In the genomic region with DNA sequence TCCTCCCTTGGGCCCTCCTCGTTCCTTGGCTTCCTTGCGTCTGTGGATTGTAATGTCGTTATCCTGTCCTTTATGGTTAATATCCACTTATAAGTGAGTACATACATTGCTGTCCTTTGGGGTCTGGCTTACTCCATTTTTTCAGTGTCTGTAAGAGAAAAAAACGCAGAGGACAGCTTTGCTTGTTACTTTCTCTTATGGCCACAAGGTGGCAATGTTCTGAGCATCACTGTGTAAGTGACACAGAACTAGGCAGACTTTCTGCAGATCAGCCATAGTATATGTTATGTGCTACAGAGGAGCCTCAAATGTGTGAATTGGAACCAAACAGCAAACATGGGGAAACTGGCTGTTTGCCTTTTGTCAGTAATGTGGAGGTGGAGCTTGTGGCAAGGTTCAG, we compare ENCODE assay signal across 10 mouse cellular contexts. TPM values are rescaled to one million over a fixed set of nuclear protein-coding genes. Genes with fewer than 3 reads are reported as not detected.
DNase-seq lines count a peak whose midpoint lies in the region; ATAC-seq lines count a peak whose summit lies in the region.
"Had no signal": no experiment of that assay in that cellular context is flagged by ENCODE, and none has a peak within 500 bp of the region (broad histone marks: within the 10 kb centered on the region; RNA-seq: fewer than 3 reads in every experiment).

No protein-coding gene starts in this region.

- no peak overlapping the region for H3K4me2 ChIP-seq in kidney, embryonic 14.5 days (replicated peaks; ENCODE audit: low read depth, low read length)
- H3K4me2 ChIP-seq in hindbrain, embryonic 11.5 days (replicated peaks; ENCODE audit: low read depth, low read length), result no peak overlapping the region
- H3K4me2 ChIP-seq in midbrain, embryonic 15.5 days, result no peak overlapping the region
- H3K4me2 ChIP-seq: embryonic facial prominence, embryonic 12.5 days; liver, embryonic 13.5 days had no signal

- H3K4me3 ChIP-seq in kidney, embryonic 14.5 days (ENCODE audit: low read length), result no peak overlapping the region
- H3K4me3 ChIP-seq in hindbrain, embryonic 11.5 days (ENCODE audit: low read depth, low read length), result no peak overlapping the region
- no peak overlapping the region for H3K4me3 ChIP-seq in midbrain, embryonic 15.5 days
- H3K4me3 ChIP-seq: embryonic facial prominence, embryonic 12.5 days; liver, embryonic 13.5 days had no signal

- H3K9me3 ChIP-seq in kidney, embryonic 14.5 days (ENCODE audit: control insufficient read depth, low read length), result no peaks in the 10 kb centered on the region
- H3K9me3 ChIP-seq in hindbrain, embryonic 11.5 days (ENCODE audit: control insufficient read depth, low read length), result no peaks in the 10 kb centered on the region
- no peaks in the 10 kb centered on the region for H3K9me3 ChIP-seq in midbrain, embryonic 15.5 days
- H3K9me3 ChIP-seq: embryonic facial prominence, embryonic 12.5 days; liver, embryonic 13.5 days had no signal

- no peak for ATAC-seq in kidney, embryonic 14.5 days (ENCODE audit: low FRiP score, low TSS enrichment)
- ATAC-seq in hindbrain, embryonic 11.5 days (ENCODE audit: low FRiP score), result peak; percentile 44; the same call in 1 of the 2 replicates
- ATAC-seq in midbrain, embryonic 15.5 days (replicated peaks), result 0 out of 2 replicates have a peak, but pooled peaks have one; percentile 48

- H3K36me3 ChIP-seq in kidney, embryonic 14.5 days (ENCODE audit: control insufficient read depth, insufficient read depth, low read length), result no peaks in the 10 kb centered on the region
- no peaks in the 10 kb centered on the region for H3K36me3 ChIP-seq in hindbrain, embryonic 11.5 days (ENCODE audit: control insufficient read depth, insufficient read depth, low read length)
- H3K36me3 ChIP-seq in midbrain, embryonic 15.5 days (replicated peaks), result no peaks in the 10 kb centered on the region
- H3K36me3 ChIP-seq: embryonic facial prominence, embryonic 12.5 days; liver, embryonic 13.5 days had no signal

- no peak overlapping the region for H3K27ac ChIP-seq in kidney, embryonic 14.5 days (ENCODE audit: low read depth, low read length)
- no peak overlapping the region for H3K27ac ChIP-seq in hindbrain, embryonic 11.5 days (ENCODE audit: low read depth, low read length)
- H3K27ac ChIP-seq in midbrain, embryonic 15.5 days, result no peak overlapping the region
- H3K27ac ChIP-seq: embryonic facial prominence, embryonic 12.5 days; liver, embryonic 13.5 days had no signal

- no peaks in the 10 kb centered on the region for H3K27me3 ChIP-seq in kidney, embryonic 14.5 days (ENCODE audit: control insufficient read depth, insufficient read depth, low read length)
- H3K27me3 ChIP-seq in hindbrain, embryonic 11.5 days (ENCODE audit: control insufficient read depth, insufficient read depth, low read length), result no peaks in the 10 kb centered on the region
- H3K27me3 ChIP-seq in midbrain, embryonic 15.5 days (replicated peaks), result no peaks in the 10 kb centered on the region
- H3K27me3 ChIP-seq: liver, embryonic 13.5 days had no signal

- 0 out of 2 replicates have a peak, but pooled peaks cover 10% of the 10 kb centered on the region for H3K4me1 ChIP-seq in kidney, embryonic 14.5 days (ENCODE audit: control insufficient read depth, insufficient read depth, low read length)
- H3K4me1 ChIP-seq in hindbrain, embryonic 11.5 days (replicated peaks; ENCODE audit: control insufficient read depth, insufficient read depth, low read length), result peaks cover 8% of the 10 kb centered on the region; the same call in 1 of the 2 replicates
- H3K4me1 ChIP-seq in midbrain, embryonic 15.5 days, result peaks cover 16% of the 10 kb centered on the region; the same call in 1 of the 2 replicates
- H3K4me1 ChIP-seq: liver, embryonic 13.5 days had no signal

- no peak overlapping the region for H3K9ac ChIP-seq in kidney, embryonic 14.5 days (ENCODE audit: low read depth, low read length)
- H3K9ac ChIP-seq in hindbrain, embryonic 11.5 days (ENCODE audit: low read depth, low read length), result no peak overlapping the region
- H3K9ac ChIP-seq in midbrain, embryonic 15.5 days, result no peak overlapping the region
- H3K9ac ChIP-seq: embryonic facial prominence, embryonic 12.5 days; liver, embryonic 13.5 days had no signal

- peak; percentile 19 for DNase-seq in kidney, postnatal 10 days
- peak; percentile 67 for DNase-seq in R1 (ENCODE audit: low read depth, low spot score)
- DNase-seq in hindbrain, embryonic 11.5 days (ENCODE audit: low spot score), result peak; percentile 57
- no peak for DNase-seq in urinary bladder, adult 18-20 months (ENCODE audit: low spot score in 2 of 2)
- DNase-seq in right cerebral cortex, adult 18-20 months, result no peak
- DNase-seq in heart, adult 8-10 months (ENCODE audit: low spot score), result no peak
- DNase-seq: liver, embryonic 13.5 days had no signal

- WGBS in kidney, embryonic 14.5 days, result 36% methylated on average over 4 of the region's 4 CpGs
- 37% methylated on average over 4 of the region's 4 CpGs for WGBS in hindbrain, embryonic 11.5 days
- 29% methylated on average over 4 of the region's 4 CpGs for WGBS in midbrain, embryonic 15.5 days

RNA-seq across cellular contexts. Expression of gene Dchs2, which starts 17.6 kb away (rescaled TPM):
- polyA plus RNA-seq in kidney, embryonic 14.5 days (2014; fragmentation: Nextera tagmentation; extraction: Ambion mirVana), result 0.17 and 0.28 TPM in 2 replicates
- 1.2 and 1.6 TPM in 2 replicates for polyA plus RNA-seq in hindbrain, embryonic 11.5 days (2014; fragmentation: Nextera tagmentation; extraction: Ambion mirVana)
- polyA plus RNA-seq in midbrain, embryonic 15.5 days (2015; fragmentation: Nextera tagmentation; extraction: Ambion mirVana), result 0.83 and 0.92 TPM in 2 replicates
- total RNA-seq in heart, adult 8-10 months (2022), result under 1 TPM; 0.78 to 0.87 (median 0.81) TPM

RNA-seq across cellular contexts. Expression of gene Plrg1, which starts 54.8 kb away (rescaled TPM):
- 95.2 and 109 TPM in 2 replicates for polyA plus RNA-seq in kidney, embryonic 14.5 days (2014; fragmentation: Nextera tagmentation; extraction: Ambion mirVana)
- polyA plus RNA-seq in hindbrain, embryonic 11.5 days (2014; fragmentation: Nextera tagmentation; extraction: Ambion mirVana), result 133 and 146 TPM in 2 replicates
- polyA plus RNA-seq in midbrain, embryonic 15.5 days (2015; fragmentation: Nextera tagmentation; extraction: Ambion mirVana), result 104 and 108 TPM in 2 replicates
- total RNA-seq in heart, adult 8-10 months (2022), result 10 to 100 TPM; 23.9 to 29.4 (median 27.7) TPM

Comparison
In these comparisons a context has a peak if more than half of its experiments do, and no peak if none do; other contexts are left out.
1. DNase-seq: peak in kidney, postnatal 10 days (single experiment), R1 (single experiment) and hindbrain, embryonic 11.5 days (single experiment); none in urinary bladder, adult 18-20 months (0 of 2), right cerebral cortex, adult 18-20 months (single experiment) and heart, adult 8-10 months (single experiment).